Mouse (Mus musculus) adrenal gland, adult (tissue): ENCODE results near the gene Vmn1r230.

Experiments
- DNase-seq, 2 experiments: peaks; one replicate each; pipeline ENCODE4 v3.0.0; 2022 to 2023; ENCODE audit warnings: low spot score in 1 of 2; ENCODE audit not compliant: inconsistent age in 2 of 2

Gene Vmn1r230

GRCm38 (mm10) chr17:20840144-20840543 lies at the start of gene Vmn1r230:
Gene Vmn1r230, plus strand, starts transcription at chr17:20840444.
- DNase-seq: no peak

GRCm38 (mm10) chr17:20811255-20811654 lies 29.0 kb upstream of the Vmn1r230 start, which contains the start of gene Vmn1r229:
Gene Vmn1r229, plus strand, starts transcription at chr17:20811555.
- DNase-seq: no peak
